Mouse (Mus musculus) large intestine, adult 2 months (tissue): ENCODE measurements around the gene Gm14325. TPM values are rescaled to one million over a fixed set of nuclear protein-coding genes. Genes with fewer than 3 reads are reported as not detected.
"Not testable (repeated sequence)": the region's sequence is repeated elsewhere in the genome, so short reads cannot be mapped to it uniquely, and the experiment has no call there.

Experiments used
- DNase-seq: peaks from one replicate; pipeline ENCODE4 v3.0.0-alpha.2; 2012; ENCODE audit warnings: low read depth, low spot score
- WGBS: fragments of 180-500 bp; shearing (Covaris S2); methylation state at CpG from one replicate; pipeline ENCODE4 v1.1.7; 2018; 5-methylcytosine and 5-hydroxymethylcytosine counted together
- polyA plus RNA-seq: library from polyadenylated mRNA; depleted of rRNA; stranded (reverse); fragments of >200 nt; gene quantifications from 2 replicates; pipeline ENCODE4 v1.2.3, GENCODE M21; 2012; rRNA removed

Gene Gm14325
- polyA plus RNA-seq, result 3.5 and 7.5 TPM in 2 replicates

DNA sequence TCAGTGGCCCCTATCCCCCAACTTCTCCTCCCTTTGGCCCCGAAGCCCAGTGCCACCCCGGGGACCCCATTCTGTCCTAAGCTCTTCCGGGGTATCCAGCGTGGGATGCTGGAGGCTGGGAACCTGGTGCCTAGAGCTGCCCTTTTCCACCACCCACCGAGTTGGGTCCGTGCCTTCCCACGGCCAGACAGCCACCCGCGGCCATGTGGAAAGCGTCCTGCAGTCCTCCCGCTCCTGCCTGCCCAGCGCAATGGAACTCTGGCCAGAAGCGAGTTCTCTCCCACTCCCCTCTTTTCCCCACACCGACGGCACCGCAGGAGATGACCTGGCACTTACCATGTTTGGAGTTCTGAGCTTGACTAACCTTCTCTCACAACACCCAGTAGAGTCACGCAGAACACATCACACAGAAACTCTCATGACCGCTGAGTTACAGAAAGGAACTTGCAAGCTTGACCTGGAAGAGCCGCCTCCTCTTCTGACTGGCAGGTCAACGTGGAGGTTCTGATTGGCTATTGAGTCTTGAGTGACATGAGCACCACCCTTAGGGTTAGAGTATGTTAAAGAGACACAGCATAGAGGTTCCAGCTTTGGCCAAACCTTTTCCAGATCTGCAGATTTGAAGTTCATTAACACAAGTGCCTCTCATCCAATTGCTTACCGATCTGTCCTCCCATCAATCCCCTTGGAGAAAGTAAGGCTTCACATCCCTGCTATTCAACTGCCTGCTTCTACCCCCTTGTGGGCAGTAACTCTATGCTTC lies at the start of gene Gm14325:
Gene Gm14325 (minus strand): TSS at position 436 of the 763 bp plus-strand sequence.
- DNase-seq, result peak; percentile 44
- 3% methylated on average over 18 of the region's 21 CpGs for WGBS

- 89% methylated on average over 14 of the region's 14 CpGs for WGBS
- DNase-seq, result not testable (repeated sequence)
Observed at GRCm38 (mm10) chr2:177887743-177888142, 47.6 kb upstream of the Gm14325 start.

GRCm38 (mm10) chr2:177862254-177862653 lies 22.1 kb upstream of the Gm14325 start:
- WGBS, result 87% methylated on average over 2 of the region's 2 CpGs
- not testable (repeated sequence) for DNase-seq

DNA sequence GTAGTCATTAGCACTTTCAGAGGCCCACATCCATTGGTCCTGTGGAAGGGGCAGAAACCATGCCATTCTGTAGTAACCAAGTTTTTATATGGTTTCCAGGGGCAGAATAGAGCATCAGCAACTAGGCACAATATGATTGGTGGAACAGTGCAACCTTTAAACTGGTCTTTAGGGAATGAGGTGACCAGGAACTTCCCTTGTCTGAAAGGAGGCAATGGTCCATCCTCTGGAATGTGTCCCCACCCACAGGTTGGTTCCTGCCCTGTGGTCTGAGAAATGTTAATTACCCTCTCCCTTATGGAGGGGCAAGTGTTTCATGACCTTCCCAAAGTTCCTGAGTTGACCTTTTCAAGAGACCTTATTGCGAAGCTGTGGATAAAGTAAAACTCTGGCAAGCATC lies 3.5 kb upstream of the Gm14325 start:
- WGBS, result 71% methylated on average over 1 of the region's 1 CpGs
- not testable (repeated sequence) for DNase-seq

- not testable (repeated sequence) for DNase-seq
Observed at GRCm38 (mm10) chr2:177836756-177837155, 3.4 kb downstream of the Gm14325 start.

DNA sequence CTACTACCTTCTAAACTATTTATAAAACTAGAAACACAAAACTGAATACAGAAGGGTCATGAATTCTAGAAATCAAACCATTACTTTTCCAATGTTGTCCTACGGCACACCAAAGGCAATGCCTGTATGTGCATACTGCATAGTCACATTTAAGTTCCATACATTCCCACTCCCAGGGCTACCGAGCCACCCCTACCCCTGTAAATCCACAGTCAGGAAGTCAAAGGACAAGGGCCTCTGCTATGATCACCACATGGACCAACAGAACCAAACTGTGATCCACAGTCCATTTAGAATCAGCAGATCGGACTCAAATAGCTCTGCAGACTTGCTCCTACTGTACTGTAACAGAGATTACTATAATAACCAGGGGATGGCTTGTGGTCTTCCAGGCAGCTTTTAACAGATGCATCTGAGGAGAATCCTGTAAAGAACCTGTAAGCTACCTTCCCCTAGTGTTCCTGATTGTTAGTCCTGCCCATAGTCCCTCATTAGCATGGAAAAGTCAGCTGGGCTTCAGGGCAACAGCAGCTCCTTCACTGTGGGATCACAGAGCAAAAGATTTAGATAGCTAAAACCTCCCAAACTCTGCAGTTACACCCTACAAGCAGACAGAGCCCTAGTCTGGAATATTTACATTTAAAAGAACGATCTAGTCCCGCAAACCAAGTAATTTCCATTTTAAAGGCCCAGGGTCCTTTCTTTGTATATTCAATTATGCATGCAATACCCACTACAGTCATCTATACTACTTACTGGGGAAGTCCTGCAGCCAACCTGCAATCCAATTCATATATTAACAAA lies 4.2 kb downstream of the Gm14325 start:
- WGBS, result 94% methylated on average over 5 of the region's 5 CpGs
- DNase-seq, result not testable (repeated sequence)

DNA sequence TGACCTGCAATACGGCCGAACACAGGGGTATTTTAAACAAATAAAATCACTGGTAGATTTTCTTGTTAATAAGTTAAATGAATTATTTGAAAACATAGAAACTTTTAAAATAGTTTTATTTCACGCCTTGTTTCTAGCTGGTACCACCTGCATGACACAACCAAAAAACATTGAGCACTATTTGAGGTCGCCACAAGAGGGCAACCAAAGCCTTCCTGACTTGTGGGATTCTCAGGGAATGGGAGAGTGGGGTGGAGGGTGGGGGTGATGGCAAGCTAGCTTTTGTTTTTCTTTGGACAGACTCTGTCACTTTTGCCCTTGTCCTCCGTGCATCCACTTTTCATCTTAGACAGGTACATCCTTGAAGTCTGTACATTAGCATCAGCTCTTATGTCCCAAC lies 18.2 kb downstream of the Gm14325 start:
- 65% methylated on average over 2 of the region's 5 CpGs for WGBS
- DNase-seq, result not testable (repeated sequence)

DNA sequence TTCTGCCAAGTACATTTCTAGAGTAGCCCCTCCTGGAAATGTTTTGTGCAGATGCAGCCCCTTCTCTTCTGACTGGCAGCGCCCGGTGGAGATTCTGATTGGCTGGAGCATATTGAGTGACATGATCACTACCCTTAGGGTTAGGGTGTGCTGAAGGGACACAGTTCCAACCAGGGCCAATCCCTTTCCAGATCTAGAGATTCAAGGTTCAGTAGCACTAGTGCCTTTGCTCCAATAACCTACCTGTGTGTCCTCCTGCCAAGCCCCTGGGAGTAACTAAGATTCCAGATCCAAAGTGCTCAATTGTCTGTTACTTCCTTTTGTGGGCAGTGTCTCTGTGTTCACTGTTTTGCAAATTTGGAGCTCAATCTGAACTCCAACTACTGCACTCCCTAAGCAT lies 34.0 kb downstream of the Gm14325 start:
- DNase-seq, result not testable (repeated sequence)
- WGBS, result no CpG with 5 or more reads among the region's 2 CpGs

DNA sequence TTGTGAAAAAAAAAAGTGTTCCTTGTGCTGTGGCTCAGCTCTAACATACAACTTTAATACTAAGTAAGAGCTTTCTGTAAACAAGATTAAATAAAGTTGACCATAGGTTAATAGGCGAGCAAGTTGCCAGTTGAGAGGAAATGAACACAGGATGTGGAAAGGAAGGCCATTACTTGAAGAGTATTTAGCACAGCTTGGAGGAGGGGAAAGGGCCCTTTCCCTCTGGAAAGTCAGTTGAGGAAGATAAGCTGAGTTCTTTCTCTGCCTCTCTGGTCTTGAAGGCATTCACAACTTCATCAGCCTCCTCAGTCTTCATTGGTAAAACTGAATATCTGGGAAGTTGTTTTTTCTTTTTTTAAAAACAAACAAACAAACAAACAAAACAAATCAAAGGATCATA lies 52.8 kb downstream of the Gm14325 start:
- WGBS, result 53% methylated on average over 1 of the region's 1 CpGs
- not testable (repeated sequence) for DNase-seq

Other genes starting within 250 kb of the Gm14325 start
- gene Gm14322, start 81.0 kb downstream of the Gm14325 start, polyA plus RNA-seq, result 0.19 and 0.35 TPM in 2 replicates
- 0.21 and 0.77 TPM in 2 replicates for gene Gm14327, start 56.8 kb upstream of the Gm14325 start, polyA plus RNA-seq
- 0.25 TPM in 1 of 2 replicates, not detected in the other for gene Zfp972, start 85.3 kb upstream of the Gm14325 start, polyA plus RNA-seq
- gene Gm14326, start 117.0 kb upstream of the Gm14325 start, polyA plus RNA-seq, result 1.3 and 2.1 TPM in 2 replicates
- 0.93 and 1.7 TPM in 2 replicates for gene Zfp971, start 182.9 kb upstream of the Gm14325 start, polyA plus RNA-seq
- gene Zfp931, start 238.1 kb upstream of the Gm14325 start, polyA plus RNA-seq, result 0.60 and 1.0 TPM in 2 replicates